Mouse (Mus musculus) ES-E14 (cell line): ENCODE results near the gene Pkd1l3. TPM values are rescaled to one million over a fixed set of nuclear protein-coding genes. Genes with fewer than 3 reads are reported as not detected.

Experiments
- DNase-seq: peaks from one replicate; pipeline ENCODE4 v3.0.0-alpha.2; 2013; ENCODE audit warnings: low read depth, low spot score
- H3K27ac ChIP-seq: 2 replicates; pipeline ENCODE4 v1.5.1; 2012; ENCODE audit warnings: low read depth, mild to moderate bottlenecking, low read length, moderate library complexity, mixed read lengths; ENCODE audit not compliant: poor library complexity, insufficient read depth, severe bottlenecking
- H3K36me3 ChIP-seq: 2 replicates; pipeline ENCODE4 v1.6.1; 2012; ENCODE audit warnings: mild to moderate bottlenecking, low read length, moderate library complexity, mixed read lengths; ENCODE audit not compliant: control insufficient read depth, poor library complexity, insufficient read depth, severe bottlenecking
- H3K4me1 ChIP-seq, 2 experiments: fragments of 150-350 bp in 1 of 2; sonication (generic) in 1 of 2; 2 replicates each; pipeline ENCODE4 v1.6.1; 2012; ENCODE audit warnings: low read length in 2 of 2, mild to moderate bottlenecking in 1 of 2, mixed read lengths in 1 of 2; ENCODE audit not compliant: control insufficient read depth in 2 of 2, insufficient read depth in 2 of 2, poor library complexity in 1 of 2
- H3K4me3 ChIP-seq, 2 experiments: fragments of 150-350 bp in 1 of 2; sonication (generic) in 1 of 2; 2 replicates each; pipeline ENCODE4 v1.5.1; 2012; ENCODE audit warnings: low read length in 2 of 2, low read depth in 1 of 2, mild to moderate bottlenecking in 1 of 2, mixed read lengths in 1 of 2; ENCODE audit not compliant: insufficient read depth in 1 of 2, poor library complexity in 1 of 2, severe bottlenecking in 1 of 2
- H3K9ac ChIP-seq: 2 replicates; pipeline ENCODE4 v1.6.1; 2012; ENCODE audit warnings: low read depth, mild to moderate bottlenecking, low read length, mixed read lengths; ENCODE audit not compliant: poor library complexity, insufficient read depth, severe bottlenecking
- H3K9me3 ChIP-seq: fragments of 150-350 bp; sonication (generic); 2 replicates; pipeline ENCODE4 v1.6.1; 2012; ENCODE audit warnings: low read depth, mild to moderate bottlenecking, low read length; ENCODE audit not compliant: control insufficient read depth, insufficient read depth
- CHD2 ChIP-seq: IDR thresholded peaks from 2 replicates; pipeline ENCODE4 v1.6.1; 2014; ENCODE audit warnings: mild to moderate bottlenecking, low read depth, low read length, inconsistent platforms
- HCFC1 ChIP-seq: IDR thresholded peaks from 2 replicates; pipeline ENCODE4 v1.6.1; 2012; ENCODE audit warnings: low read length, inconsistent platforms, borderline replicate concordance; ENCODE audit not compliant: insufficient read depth
- MAFK ChIP-seq: IDR thresholded peaks from 2 replicates; pipeline ENCODE4 v1.6.1; 2014; ENCODE audit warnings: mild to moderate bottlenecking, low read depth, low read length, inconsistent platforms; ENCODE audit not compliant: insufficient read depth
- ZC3H11A ChIP-seq: IDR thresholded peaks from 2 replicates; pipeline ENCODE4 v1.6.1; 2012; ENCODE audit warnings: low read depth, mild to moderate bottlenecking, inconsistent platforms, low read length, borderline replicate concordance
- ZNF384 ChIP-seq: IDR thresholded peaks from 2 replicates; pipeline ENCODE4 v1.6.1; 2012; ENCODE audit warnings: low read depth, low read length, inconsistent platforms
- in situ Hi-C, 2 experiments: fragments of 600-800 bp; cut with MboI; formaldehyde crosslinking; loops; one replicate each; pipeline ENCODE4 v1.15.1; 2025; ENCODE audit warnings: low sequenced_read_pairs in 2 of 2, inconsistent platforms in 1 of 2; ENCODE audit not compliant: unreplicated experiment in 2 of 2
- total RNA-seq: library from RNA; depleted of rRNA; stranded (reverse); fragments of 300-350 nt; gene quantifications from 2 replicates; pipeline ENCODE4 v1.2.3, GENCODE M21; 2012; rRNA removed

The Pkd1l3 gene
- total RNA-seq, 1 experiment = 0.54 TPM

DNA sequence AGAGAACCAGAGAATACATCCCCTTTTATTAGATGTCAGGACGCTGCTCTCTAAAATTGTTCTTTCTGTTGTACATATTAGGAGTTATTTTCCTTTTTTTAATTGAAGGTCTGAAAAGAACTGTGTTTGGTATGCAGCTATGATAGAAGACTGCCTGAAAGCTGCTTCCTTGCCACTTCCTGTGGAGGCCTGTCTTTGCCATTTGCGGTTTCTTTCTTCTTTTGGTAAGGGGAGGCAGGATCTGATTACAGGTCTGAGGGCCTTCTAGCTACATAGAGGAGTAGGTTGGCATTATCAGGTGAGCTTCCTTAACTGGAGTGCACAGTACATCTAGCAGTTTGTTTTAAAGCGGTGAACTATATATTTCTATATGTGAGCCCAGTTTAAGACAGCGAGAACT is 93.6 kb downstream of the Pkd1l3 start:
- Histone ChIP-seq H3K9ac (no peak overlapping the region), H3K9me3 (no peaks in the 10 kb centered on the region), H3K4me1 (peaks cover 0 to 5% of the 10 kb centered on the region in 2 experiments; a peak in 2 of 4 replicates), H3K4me3 (no peak overlapping the region), H3K27ac (no peak overlapping the region), H3K36me3 (peaks cover 7% of the 10 kb centered on the region)
- no peak for DNase-seq
- in situ Hi-C loops = no loop called here
- TF ChIP-seq HCFC1 (no peak), MAFK (no peak), ZNF384 (no peak), ZC3H11A (no peak), CHD2 (no peak)

DNA sequence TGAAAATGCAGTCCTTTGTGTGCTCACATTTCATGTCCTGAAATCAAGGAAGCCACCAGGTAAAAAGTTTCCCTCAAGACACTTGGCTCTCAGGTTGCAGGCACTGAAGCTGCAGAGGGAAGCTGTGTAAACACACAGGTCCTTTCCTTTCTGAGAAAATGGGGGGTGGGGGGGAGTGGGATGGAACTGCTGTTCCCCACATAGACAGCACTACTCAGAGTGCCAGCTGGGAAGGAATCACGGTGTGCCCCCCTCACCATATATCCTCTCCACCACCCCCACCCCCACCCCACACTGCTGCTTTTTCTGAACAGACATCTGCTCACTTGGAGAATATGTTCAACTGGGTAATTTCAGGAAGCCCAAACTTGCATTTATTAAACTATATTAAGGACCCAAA is 98.2 kb downstream of the Pkd1l3 start:
- no peak overlapping the region for H3K9ac ChIP-seq
- no peak overlapping the region for H3K4me3 ChIP-seq
- H3K36me3 ChIP-seq = peaks cover 11% of the 10 kb centered on the region
- no peak overlapping the region for H3K27ac ChIP-seq
- DNase-seq = no peak
- TF ChIP-seq HCFC1 = no peak
- in situ Hi-C loops = no loop called here
- no peaks in the 10 kb centered on the region for H3K4me1 ChIP-seq
- H3K9me3 ChIP-seq = no peaks in the 10 kb centered on the region

- in situ Hi-C loops = no loop called here
These were observed 100.6 kb downstream of the Pkd1l3 start for GRCm38 (mm10) chr8:109714961-109715360.

More at GRCm38 (mm10) chr8:109714961-109715360, 100.6 kb downstream of the Pkd1l3 start:
- Histone ChIP-seq H3K9me3 (no peaks in the 10 kb centered on the region), H3K27ac (no peak overlapping the region), H3K9ac (no peak overlapping the region), H3K4me3 (no peak overlapping the region), H3K4me1 (no peaks in the 10 kb centered on the region), H3K36me3 (peaks cover 10% of the 10 kb centered on the region)
- TF ChIP-seq ZC3H11A = no peak
- no peak for TF ChIP-seq ZNF384
- no peak for TF ChIP-seq HCFC1
- DNase-seq = no peak

Other genes starting within 250 kb of the Pkd1l3 start
- not detected in 2 replicates for gene Pmfbp1, start 120.5 kb upstream of the Pkd1l3 start, total RNA-seq
- gene Dhx38, start 48.7 kb upstream of the Pkd1l3 start, total RNA-seq = 54.7 and 61.8 TPM in 2 replicates
- 4.1 and 7.8 TPM in 2 replicates for gene Txnl4b, start 48.6 kb upstream of the Pkd1l3 start, total RNA-seq
- gene Hp, start 35.3 kb upstream of the Pkd1l3 start, total RNA-seq = not detected in 2 replicates
- 57.3 and 103 TPM in 2 replicates for gene Dhodh, start 5.8 kb upstream of the Pkd1l3 start, total RNA-seq
- gene Ist1, start 78.7 kb downstream of the Pkd1l3 start, total RNA-seq = 22.8 and 28.5 TPM in 2 replicates
- gene Zfp821, start 91.0 kb downstream of the Pkd1l3 start, total RNA-seq = 8.7 and 9.1 TPM in 2 replicates
- 12.3 and 13.2 TPM in 2 replicates for gene Atxn1l, start 123.2 kb downstream of the Pkd1l3 start, total RNA-seq
- 31.3 and 51.4 TPM in 2 replicates for gene Ap1g1, start 164.0 kb downstream of the Pkd1l3 start, total RNA-seq